Mouse (Mus musculus) thymus, postnatal 14 days (tissue): ENCODE results near the gene Pycr1.

ENCODE experiments used
- DNase-seq: peaks from one replicate; pipeline ENCODE4 v3.0.0; 2021

Gene Pycr1

DNA sequence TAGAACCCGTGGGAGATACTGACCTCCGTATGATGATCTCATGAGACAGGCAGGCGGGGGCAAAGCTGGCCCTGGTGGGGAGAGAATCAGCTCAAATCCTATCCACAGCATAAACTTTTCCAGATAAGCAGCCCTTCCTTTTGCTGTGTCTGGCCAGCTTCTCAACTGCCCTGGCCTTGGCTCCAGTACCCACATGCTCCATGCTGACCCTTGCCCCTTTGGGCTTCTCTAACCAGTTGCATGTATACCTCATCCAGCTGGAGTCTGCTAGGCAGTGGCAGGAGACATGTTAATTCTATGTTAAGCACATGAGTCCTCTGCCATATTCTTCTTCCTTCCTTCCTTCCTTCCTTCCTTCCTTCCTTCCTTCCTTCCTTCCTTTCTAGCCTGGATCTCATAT lies 11.2 kb upstream of the Pycr1 start:
- DNase-seq = no peak

DNA sequence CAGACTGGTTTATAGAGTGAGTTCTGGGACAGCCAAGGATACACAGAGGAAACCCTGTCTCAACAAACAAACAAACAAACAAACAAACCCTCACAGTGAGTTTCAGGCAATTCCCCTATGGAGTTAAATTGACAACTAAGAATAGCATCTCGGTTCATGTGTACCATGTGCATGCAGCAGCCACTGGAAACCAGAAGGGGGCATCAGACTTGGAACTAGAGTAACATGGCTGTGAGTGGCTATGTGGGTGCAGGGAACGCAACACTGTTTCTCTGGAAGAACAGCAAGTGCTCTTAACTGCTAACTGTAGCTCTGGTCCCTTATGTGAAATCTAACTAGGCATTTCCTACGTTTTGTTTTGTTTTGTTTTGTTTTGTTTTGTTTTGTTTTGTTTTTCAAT lies 8.3 kb upstream of the Pycr1 start:
- no peak for DNase-seq

DNA sequence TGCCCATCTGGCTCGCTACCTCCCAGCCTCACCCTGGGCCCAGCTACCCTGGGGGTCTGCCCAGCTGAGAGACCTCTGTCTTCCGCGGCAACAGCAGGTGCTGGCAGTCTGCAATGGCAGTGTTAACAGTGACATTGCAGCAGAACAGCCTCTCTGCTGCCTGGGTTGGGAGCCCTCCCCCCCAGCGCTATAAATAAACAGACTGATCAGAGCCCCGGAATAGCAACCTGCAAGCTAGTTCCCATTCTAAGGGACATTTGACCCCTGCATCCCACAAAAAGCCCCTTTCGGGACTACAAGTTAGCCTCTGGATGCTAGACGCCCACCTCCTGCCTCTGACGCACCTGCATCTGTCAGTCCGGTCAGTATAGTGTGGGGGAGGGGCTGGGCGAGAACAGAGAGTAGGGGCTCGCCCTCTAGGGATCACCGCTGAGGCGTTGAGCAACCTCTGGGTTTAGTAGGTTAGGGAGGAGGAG lies 4.5 kb upstream of the Pycr1 start, which contains the start of gene Myadml2:
Myadml2 (minus strand) TSS at position 158 of the 476 bp plus-strand sequence.
- DNase-seq = peak; percentile 65

DNA sequence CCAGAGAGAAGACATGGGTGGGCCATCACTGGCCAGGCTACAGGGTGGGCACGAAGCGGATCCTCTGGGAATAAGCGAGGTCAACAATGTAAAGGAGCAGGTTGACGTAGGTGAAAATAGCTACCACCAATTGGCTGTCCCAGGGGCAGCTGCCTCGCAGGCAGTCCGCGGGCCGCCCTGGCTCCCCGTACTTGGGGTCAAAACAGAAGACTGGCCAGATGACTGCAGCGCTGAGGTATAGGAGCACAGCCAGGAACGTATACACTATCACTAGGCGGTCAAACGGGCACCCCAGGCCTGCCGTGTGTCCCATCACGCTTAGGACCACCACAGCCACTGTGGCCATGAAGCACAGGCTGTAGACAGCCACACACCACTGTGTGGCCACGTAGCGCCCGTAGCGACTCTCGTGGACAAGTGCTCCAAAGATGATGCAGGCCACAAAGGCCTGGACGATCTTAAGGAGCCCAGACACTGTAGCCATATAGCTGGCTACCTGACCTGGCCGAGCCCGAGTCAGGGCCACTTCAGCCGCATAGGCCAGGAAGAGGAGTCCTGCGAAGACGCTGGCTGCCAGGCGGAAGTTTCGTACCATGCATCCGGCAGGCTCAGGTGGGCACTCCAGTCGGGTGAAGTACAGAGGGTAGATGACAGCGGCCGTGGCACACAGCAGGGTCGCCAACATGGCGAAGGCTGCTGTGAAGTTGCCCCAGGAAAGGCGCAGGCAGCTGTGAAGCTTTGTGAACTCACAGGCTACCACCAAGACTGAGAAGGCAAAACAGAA lies 3.7 kb upstream of the Pycr1 start:
- DNase-seq = peak; percentile 13

DNA sequence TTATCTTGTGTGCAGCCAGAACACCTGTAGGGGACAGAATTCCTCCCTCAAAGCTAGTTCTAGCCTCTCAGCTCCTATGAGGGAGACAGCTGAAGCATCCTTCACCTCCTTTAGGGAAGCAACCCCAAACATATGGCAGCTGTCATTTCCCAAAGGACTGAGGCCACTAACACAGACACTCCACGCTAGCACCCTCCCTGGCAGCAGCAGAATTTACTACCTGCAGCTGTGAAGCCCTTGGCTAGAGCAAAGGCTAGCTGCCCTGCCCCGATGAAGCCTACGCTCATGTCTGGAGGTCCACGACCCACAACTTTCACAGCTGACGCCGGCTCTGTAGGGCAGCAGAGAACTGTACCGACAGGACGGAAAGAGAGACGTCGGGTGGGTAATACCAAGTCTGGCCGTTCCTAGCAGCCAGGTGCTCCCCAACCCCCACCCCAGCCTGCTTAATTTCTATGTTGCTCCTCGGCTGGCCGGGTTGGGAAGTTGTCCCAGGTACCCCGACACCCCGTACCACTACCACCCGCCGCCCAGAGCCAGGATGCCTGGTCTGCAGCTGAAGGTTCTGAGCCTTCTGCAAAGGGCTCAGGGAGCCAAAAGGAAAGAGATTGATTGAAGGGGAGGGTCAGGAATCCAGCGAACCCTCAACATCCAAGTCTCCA lies 499 bp downstream of the Pycr1 start:
- peak; percentile 48 for DNase-seq

DNA sequence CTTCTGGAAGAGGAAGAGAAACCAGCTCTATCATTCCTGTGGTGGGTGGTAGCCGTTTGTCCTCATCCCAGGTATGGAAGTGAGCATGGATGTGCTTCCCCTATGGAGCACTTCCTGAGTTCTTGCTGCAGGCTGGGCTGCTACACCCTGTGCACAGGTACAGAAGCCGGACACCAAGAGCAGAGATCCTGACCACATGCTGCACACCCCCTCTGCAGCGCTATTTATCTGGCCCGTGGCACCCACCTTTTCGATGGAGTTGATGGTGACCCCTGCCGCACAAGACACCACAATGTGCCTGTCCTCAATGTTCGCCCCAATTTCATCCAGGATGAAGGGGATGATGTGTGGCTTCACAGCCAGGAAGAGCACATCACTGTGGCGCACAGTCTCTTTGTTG lies 1.7 kb downstream of the Pycr1 start:
- no peak for DNase-seq

DNA sequence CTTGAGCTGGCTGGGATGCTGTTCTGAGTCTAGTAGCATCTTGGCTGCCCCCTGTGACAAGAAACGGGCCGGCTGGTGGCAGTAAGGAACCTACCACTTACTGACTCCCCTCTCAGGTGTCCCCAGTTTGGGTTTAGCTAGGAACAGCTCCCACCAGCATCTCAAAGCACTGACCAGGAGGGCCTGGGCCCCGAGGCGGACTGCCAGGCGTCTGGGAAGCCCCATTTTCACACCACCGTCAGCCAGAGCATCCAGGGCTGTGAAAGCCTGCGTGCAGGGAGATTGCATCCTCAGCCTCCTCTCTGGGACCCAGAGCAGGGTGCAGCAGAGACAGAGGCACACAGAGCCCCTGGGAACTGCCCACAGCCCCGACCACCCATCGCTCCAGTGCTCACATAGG lies 2.3 kb downstream of the Pycr1 start:
- no peak for DNase-seq

DNA sequence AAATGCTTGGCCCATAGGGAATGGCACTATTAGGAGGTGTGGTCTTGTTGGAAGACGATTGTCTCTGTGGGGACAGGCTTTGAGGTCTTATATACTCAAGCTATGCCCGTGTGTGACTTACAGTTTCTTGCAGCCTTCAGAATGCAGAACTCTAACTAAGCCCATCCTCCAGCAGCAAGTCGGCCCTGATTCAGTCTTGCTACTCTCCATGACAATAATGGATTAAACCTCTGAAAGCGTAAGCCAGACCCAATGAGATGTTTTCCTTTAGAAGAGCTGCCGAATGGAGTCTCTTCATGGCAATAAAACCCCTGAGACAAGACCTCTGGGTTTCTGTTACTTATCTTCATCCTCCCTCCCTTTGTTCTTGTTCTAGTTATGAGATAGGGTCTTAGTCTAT lies 8.8 kb downstream of the Pycr1 start:
- no peak for DNase-seq

DNA sequence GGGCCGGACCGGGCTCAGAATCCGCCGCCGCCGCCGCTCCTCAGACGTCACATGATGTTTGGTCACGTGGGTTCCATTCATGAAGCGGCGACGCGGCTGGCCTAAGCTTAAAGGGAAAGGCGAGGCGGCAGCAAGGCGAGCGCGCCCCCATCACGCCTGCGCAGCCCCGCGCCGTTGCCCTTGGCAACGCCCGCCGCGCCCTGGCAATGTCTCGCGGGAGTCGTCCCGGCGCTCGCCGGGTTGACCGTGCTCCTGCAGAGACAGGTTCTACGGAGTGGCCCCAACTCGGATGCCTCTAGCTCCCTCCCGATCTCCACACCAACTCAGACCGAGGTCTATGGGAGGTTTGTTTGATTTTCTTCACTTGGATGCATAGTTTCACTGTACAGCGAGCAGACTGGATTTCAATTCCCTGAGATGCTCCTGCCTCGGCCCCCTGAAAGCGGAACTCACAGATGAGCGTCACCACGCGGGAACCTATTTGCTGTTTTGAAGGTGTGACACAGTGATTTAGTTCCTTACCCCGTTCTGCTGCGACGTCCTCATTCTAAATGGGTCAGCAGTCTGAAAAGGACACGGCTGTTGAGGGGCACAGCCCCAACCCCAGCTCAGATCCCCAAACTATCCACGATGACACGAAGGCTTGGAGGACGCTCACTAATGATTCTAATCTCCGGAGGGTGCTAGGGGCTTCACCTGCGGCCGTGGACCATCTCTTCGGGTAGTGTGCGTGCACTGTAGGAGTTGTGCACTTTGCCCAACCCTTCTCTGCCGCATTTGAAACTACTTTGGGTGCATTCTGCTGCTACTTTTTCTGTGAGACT lies 9.8 kb downstream of the Pycr1 start, which contains the start of gene Mafg:
Mafg (minus strand) TSS at position 81 of the 824 bp plus-strand sequence.
- peak; percentile 91 for DNase-seq

DNA sequence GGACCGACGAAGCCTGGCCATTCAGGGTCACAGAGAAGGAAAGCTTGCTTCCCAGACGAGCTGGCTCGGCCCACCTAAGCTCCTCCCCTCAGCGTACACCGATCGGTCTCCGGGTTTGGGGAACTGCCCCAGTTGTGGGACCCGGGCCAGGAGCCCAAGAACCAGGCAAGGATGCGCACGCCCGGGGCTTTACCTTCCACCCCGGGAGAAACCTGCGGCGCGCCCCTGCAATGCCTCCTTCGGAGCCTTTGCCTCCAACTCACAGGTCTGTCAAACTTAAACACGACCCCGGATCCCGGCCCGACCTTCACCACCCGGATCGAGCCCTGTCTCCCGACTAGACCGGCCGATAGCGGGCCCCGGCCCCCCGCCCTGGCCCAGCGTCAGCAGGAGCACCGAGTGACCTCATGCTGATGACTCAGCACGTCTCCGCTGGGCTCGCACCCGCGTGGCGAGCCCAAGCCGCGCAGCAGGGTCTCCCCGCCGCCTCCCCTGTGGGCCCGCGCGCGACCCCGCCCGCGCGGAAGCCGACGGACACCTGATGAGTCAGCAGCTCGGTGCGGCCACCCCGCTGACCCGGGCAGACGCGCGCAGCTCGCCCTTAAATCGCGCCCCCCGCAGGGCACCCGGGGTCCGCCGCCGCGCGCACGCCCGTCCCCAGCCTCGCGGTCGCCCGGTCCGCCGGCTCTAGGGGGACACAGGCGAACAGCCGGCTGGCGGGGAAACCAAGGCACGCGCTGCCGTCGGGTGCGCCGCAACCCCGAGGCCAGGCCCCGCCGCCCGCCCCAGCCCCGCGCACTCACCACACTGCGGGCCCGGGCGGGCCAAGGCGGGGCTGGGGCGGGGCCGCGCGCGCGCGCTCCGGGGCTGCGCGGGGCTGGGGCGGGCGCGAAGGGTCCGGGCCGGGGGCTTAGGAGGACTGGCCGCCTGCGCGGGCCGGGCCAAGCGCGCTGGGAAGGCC lies 10.7 kb downstream of the Pycr1 start:
- peak; percentile 60 for DNase-seq

DNA sequence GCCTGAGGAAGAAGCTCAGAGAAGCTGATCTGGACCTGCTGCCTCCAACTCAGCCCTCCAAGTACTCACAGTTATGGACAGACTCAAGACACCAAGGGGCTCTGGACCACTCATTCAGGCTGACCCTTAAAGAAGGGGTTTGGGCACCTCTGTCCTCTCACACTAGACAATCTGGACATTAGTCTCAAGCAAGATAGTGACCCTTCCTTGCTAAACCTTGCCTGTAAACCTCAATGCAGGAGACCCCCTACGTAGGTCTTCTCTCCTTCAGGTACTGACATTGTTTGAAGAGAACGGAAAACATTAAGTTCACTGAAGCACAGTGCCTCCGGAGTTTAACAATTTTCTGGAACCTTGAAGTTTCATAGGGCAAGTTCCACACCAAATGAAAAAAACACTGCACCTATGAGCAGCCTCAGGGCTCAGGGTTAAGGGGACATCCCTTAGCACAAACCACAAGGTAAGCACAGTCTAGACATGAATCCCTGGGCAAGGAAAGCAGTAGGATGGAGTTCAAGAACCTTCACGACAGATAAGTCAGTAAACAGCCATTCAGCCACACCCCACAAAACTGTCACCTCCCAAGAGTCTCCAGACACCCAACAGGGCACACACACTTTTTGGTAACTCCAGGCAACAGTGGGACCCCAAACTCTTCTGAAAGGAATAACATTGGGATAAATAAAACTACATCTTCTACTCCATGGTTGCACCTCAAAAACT lies 11.7 kb downstream of the Pycr1 start:
- DNase-seq = no peak

DNA sequence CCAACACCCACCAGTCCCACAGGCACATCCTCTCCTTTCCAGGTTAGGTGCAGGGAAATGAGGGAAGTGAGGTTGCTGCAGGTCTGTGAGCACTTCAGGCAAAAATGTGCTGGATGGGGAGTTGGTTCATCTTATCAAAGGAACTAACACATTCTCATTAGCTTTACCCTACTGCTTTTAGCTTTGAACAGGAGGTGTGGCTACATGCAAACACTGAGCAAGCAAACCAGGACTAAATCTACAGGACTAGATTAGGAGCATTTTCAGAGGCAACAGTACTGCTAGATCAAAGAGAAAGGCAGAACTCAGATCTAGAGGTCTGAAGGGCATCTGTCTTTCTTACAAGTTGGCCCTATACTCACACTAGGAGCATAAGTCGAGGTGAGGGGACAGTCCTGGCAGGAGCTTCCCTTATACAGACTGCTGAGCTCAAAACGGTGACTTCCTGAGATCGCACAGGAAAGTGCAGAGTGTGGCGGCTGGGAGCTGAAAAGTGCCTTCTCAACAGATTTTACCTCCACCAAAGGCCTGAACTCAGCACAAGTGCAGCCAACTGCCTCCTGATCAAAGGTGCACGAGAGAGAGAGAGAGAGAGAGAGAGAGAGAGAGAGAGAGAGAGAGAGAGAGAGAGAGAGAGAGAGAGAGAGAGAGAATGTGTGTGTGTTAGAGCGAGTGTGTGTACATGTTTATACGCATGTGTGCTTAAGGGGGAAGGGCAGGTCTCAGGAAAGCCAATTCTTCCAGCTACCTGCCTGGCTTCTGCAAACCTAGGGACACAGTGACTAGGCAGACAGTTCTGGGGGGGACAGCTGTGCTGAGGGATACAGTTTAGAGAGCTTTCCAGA lies 12.5 kb downstream of the Pycr1 start:
- DNase-seq = peak; percentile 50

DNA sequence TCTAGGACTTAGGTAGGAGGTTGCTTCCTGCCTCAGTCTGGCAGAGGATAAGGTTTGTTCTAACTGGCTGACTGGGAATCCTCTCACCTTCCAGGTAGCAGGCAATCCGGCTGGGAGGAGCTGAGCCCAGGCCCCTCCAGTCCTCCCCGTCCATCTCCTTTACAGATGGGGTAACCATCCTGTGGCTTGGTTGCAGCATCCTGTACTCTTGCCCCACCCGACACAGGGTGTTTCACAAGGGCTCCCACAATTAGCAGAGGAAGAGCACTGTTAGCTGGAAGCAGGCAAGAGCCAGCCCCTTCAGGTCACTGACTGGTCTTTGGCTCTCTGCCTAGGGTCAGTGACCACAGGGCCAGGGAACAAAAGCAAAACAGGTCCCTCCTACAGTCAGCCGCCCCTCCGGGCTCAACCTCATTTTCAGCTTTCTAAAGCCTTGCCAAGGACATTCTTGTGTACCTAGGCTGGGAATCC lies 13.1 kb downstream of the Pycr1 start:
- no peak for DNase-seq

DNA sequence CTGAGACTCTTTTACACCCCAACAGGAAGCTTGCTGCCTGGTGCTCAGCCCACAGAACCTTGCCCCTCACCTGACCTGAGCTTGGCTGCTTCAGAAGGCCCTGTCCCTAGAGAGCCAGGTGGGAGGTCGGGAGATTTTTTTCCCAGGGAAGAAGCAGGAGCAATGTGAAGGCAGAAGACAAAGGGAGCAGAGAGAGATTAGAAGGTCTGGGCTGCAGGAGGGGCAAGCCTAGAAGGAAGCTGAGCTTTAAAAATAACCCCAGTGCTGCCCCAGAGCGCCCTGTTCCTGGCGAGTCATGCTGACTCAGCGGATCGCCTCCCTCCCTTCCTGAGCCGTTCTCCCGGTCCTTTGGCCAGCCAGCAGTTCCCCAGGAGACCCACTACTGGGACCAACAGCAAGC lies 13.7 kb downstream of the Pycr1 start:
- no peak for DNase-seq

DNA sequence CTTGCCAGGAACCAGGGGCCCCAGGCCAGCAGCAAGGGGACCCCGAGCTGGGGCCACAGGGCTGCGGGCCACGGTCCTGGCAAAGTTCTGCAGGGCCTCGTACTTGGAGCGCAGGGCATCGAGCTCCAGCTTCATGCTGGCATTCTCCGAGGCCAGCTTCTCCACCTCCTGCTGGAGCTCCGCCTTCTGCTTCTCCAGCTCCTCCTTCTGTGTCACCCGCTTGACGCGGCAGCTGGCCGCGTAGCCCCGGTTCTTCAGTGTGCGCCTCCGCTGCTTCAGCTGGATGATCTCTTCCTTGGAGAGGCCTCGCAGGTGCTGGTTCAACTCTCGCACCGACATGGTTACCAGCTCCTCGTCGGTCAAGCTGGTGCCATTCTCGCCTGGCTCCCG lies 14.2 kb downstream of the Pycr1 start:
- peak; percentile 83 for DNase-seq

DNA sequence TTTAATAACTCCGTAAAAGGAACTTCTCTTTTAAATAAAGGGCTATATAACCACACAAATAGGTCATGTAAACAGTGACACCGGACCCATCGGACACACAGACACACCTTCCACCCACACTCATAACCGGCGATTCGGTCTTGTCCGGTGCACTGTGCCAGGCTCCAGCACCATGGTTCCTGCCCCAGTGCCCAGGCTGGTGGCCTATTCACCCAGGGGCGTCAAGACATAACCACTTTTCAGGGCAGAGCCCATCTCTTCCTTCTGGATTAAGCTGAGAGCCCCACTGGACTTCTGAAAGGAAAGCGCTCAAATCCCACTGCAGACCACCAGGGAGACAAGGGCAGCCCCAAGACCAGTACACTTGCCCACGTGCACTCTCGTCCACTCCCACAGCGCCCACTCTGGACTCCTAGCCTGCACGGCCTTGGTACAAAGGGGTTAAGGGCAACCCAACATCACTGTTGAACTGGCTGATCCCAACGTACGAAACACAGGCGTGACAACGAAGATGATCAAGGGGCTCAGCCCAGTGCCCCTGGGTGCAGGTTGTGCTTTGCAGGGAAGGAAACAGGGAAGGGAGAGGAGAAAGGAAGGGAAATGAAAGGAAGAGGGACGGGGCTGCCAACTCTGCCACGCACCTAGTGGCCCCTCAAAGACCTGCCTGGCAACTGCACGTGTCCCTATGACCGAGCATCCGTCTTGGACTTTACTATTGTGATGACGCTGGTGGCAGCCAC lies 14.8 kb downstream of the Pycr1 start:
- no peak for DNase-seq

DNA sequence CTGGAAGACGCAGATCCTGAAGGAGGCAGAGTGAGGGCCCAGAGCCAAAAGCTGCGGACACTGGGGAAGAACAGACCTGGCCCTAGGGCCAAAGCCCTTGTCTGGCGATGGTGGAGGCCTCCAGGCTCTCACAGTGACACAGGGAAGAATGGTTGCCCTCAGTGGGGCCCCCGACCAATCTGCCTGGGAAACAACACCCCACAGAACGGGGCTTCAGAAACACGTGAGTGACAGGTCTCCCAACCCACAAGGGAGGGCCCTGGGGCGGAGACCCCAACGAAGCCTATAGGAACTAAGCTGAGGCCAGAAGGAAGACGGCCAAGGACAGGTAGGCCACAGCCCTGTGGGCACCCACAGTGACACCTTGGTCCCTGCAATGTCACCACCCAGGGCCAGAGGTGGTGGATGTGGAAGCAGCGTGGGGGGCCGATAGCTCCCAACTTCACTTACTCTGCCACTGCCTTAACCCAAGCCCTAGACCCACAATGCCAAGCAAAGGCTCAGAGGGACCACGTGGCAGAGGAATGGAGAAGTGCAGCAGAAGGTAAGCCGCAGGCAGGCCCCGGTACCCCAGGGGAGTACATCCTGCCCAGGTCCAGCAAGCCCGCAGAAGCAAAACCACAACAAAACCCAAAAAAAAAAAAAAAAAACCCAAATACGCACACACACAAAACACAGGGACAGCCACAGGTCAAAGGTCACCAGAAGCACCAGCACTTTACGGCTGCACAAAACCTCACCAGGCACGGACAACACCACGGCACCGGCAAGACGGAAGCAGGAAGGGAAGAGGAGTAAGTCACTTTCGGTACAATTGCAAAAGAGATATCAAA lies 15.9 kb downstream of the Pycr1 start:
- peak; percentile 77 for DNase-seq

DNA sequence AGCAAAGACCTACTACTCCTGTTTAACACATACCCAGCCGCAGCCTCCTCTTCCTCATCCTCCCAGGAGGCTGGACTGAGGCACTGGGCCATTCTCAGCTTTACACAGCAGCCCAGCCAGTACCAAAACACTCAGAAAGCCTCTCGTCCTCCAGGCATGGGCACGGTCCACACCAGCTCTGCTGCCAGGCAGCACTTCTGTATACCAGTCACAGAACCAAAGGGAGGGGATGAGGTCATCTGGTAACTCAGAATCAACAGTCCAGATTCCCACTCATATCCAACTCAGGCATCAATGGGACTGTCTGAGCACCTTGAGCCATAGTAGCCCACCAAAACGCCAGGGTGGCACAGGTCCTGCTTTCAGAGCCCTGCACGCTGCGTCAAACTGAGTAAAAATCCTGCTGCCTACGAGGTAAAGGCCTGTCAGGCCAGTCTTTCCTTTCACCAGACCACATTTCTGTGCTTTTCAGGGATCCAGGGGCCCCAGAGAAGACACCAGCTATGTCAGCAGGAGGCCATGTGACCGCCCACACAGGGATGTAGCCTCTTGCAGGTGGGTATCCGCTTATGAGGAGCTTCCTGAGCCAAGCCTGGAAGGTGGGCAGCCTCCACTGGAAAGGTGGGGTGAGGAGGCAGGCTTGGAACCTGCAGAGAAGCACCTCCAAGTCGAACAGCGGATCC lies 16.6 kb downstream of the Pycr1 start:
- DNase-seq = no peak
